Mouse (Mus musculus) heart, postnatal 0 days (tissue): ENCODE measurements at regions not wholly inside any gene's neighbourhood (a gene's known extent, or its start where the extent isn't known, plus 50 kb on each side); places are given as distances from the start of the nearest gene placed in this dataset.
"Not testable (repeated sequence)": the region's sequence is repeated elsewhere in the genome, so short reads cannot be mapped to it uniquely, and the experiment has no call there.

Experiments used
- ATAC-seq: fragments of 200-750 bp; cut with Nextera tagmentation; 2 replicates; pipeline ENCODE4 v1.8.0; 2017; ENCODE audit warnings: low read depth, moderate number of reproducible peaks, moderate library complexity; ENCODE audit not compliant: insufficient read depth
- DNase-seq: peaks from one replicate; pipeline ENCODE4 v3.0.0-alpha.2; 2016; ENCODE audit warnings: low spot score
- H3K27ac ChIP-seq: fragments of 300-500 bp; sonication (generic); 2 replicates; pipeline ENCODE4 v1.5.1; 2014; ENCODE audit warnings: low read depth, mild to moderate bottlenecking
- H3K27me3 ChIP-seq: fragments of 300-500 bp; sonication (generic); 2 replicates; pipeline ENCODE4 v1.6.1; 2014; ENCODE audit warnings: low read length, mixed read lengths; ENCODE audit not compliant: control insufficient read depth, insufficient read depth
- H3K36me3 ChIP-seq: fragments of 300-500 bp; sonication (generic); replicated peaks from 2 replicates; pipeline ENCODE4 v1.6.1; 2014; ENCODE audit warnings: low read length, mixed read lengths; ENCODE audit not compliant: control insufficient read depth, insufficient read depth
- H3K4me1 ChIP-seq: fragments of 300-500 bp; sonication (generic); 2 replicates; pipeline ENCODE4 v1.6.1; 2014; ENCODE audit warnings: antibody characterized with exemption; ENCODE audit not compliant: control insufficient read depth, insufficient read depth
- H3K4me2 ChIP-seq: fragments of 300-500 bp; sonication (generic); 2 replicates; pipeline ENCODE4 v1.6.1; 2014; ENCODE audit warnings: low read depth, mild to moderate bottlenecking, low read length, moderate library complexity
- H3K4me3 ChIP-seq: fragments of 300-500 bp; sonication (generic); 2 replicates; pipeline ENCODE4 v1.5.1; 2014; ENCODE audit warnings: low read depth, low read length
- H3K9ac ChIP-seq: fragments of 300-500 bp; sonication (generic); replicated peaks from 2 replicates; pipeline ENCODE4 v1.6.1; 2014; ENCODE audit warnings: low read depth, low read length, mixed read lengths
- H3K9me3 ChIP-seq: fragments of 300-500 bp; sonication (generic); replicated peaks from 2 replicates; pipeline ENCODE4 v1.6.1; 2016; ENCODE audit warnings: low read length; ENCODE audit not compliant: control insufficient read depth
- CTCF ChIP-seq: IDR thresholded peaks from 2 replicates; pipeline ENCODE4 v1.5.1; 2016; ENCODE audit warnings: antibody characterized with exemption, control low read depth, low read depth
- EP300 ChIP-seq: IDR thresholded peaks from 2 replicates; pipeline ENCODE4 v1.6.1; 2016; ENCODE audit warnings: antibody characterized with exemption, low read depth
- WGBS: fragments of 180-500 bp; shearing (Covaris S2); extraction: QIAGEN DNeasy Blood & Tissue Kit; methylation state at CpG from one replicate; pipeline ENCODE4 v1.1.7; 2014; 5-methylcytosine and 5-hydroxymethylcytosine counted together

DNA sequence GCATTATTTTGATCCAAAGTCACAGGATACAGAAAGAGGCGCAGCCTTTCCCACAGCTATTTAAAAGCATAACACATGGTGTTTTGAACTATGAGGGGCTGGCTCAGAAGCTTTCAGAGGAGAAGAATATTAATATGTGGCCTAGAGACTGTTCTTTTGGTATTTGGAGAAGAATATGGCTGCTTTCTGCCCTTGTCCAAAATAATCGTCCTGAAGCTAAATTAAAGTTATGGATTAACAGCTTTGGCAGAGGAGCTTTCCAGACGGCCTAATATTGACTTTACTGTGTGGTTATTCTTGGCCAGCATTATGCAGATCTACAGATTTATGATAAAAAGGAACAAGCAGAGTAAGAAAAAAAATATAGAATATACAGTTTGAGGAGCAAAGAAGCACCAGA, 222.4 kb upstream of the Tmprss15 start:
- 67% methylated on average over 3 of the region's 3 CpGs for WGBS

DNA sequence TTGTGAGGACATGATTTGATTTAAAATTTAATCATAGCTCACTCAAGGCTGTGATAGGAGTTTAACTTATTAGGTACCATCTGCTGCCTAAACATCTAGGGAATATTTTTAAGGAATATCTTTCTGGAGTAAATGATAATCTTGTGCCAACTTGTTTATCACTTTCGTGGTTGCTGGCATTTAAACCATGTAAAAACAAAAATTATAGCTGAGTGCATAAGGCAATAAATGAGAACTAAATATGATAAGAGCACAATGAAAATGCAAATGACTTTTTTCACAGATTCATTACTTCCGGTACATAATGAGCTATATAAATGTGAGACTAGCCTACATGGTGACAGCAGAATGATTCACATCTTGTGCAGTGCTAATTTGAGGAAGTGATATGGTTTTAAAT, 221.8 kb upstream of the Tmprss15 start:
- no peak for DNase-seq
- Histone ChIP-seq H3K4me3 (no peak overlapping the region), H3K27me3 (no peaks in the 10 kb centered on the region), H3K9me3 (no peaks in the 10 kb centered on the region), H3K4me1 (no peaks in the 10 kb centered on the region), H3K9ac (no peak overlapping the region), H3K36me3 (no peaks in the 10 kb centered on the region), H3K4me2 (no peak overlapping the region), H3K27ac (no peak overlapping the region)
- no peak for ATAC-seq
- TF ChIP-seq EP300 (no peak), CTCF (no peak)
- 60% methylated on average over 2 of the region's 2 CpGs for whole genome bisulfite sequencing

More for the DNA sequence above, 222.4 kb upstream of the Tmprss15 start:
- Histone ChIP-seq H3K9me3 (no peaks in the 10 kb centered on the region), H3K4me3 (no peak overlapping the region), H3K27ac (no peak overlapping the region), H3K36me3 (no peaks in the 10 kb centered on the region), H3K27me3 (no peaks in the 10 kb centered on the region), H3K9ac (no peak overlapping the region), H3K4me1 (no peaks in the 10 kb centered on the region), H3K4me2 (no peak overlapping the region)
- ATAC-seq (no peak), DNase-seq (no peak)
- no peak for TF ChIP-seq EP300
- no peak for TF ChIP-seq CTCF

GRCm38 (mm10) chr16:79308541-79308940, 217.6 kb upstream of the Tmprss15 start:
- H3K9ac ChIP-seq, result no peak overlapping the region
- no peaks in the 10 kb centered on the region for H3K36me3 ChIP-seq
- H3K27me3 ChIP-seq, result no peaks in the 10 kb centered on the region
- H3K27ac ChIP-seq, result no peak overlapping the region
- ATAC-seq, result no peak
- 81% methylated on average over 1 of the region's 1 CpGs for WGBS
- no peak for DNase-seq
- no peaks in the 10 kb centered on the region for H3K9me3 ChIP-seq
- H3K4me1 ChIP-seq, result no peaks in the 10 kb centered on the region
- no peak overlapping the region for H3K4me2 ChIP-seq
- no peak overlapping the region for H3K4me3 ChIP-seq
- TF ChIP-seq CTCF (no peak), EP300 (no peak)

DNA sequence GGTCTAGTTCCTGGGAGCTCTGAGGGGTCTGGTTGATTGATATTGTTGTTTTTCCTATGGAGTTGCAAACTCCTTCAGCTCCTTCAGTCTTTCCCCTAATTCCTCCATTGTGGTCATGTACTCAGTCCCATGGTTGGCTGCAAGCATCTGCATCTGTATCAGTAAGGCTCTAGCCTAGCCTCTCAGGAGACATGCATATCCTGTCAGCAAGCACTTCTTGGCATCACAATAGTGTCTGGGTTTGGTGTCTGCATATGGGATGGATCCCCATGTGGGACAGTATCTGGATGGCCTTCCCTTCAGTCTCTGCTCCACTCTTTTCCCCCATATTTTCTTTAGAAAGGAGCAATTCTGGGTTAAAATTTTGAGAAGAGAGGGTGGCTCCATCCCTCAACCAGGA, 205.7 kb upstream of the Tmprss15 start:
- not testable (repeated sequence) for H3K4me1 ChIP-seq, H3K9ac ChIP-seq, H3K4me2 ChIP-seq, H3K9me3 ChIP-seq, H3K27me3 ChIP-seq, DNase-seq, H3K36me3 ChIP-seq, ATAC-seq, H3K27ac ChIP-seq, H3K4me3 ChIP-seq

GRCm38 (mm10) chr16:79279006-79279405, 188.1 kb upstream of the Tmprss15 start:
- H3K27me3 ChIP-seq, result no peaks in the 10 kb centered on the region
- H3K4me1 ChIP-seq, result no peaks in the 10 kb centered on the region
- WGBS, result 76% methylated on average over 2 of the region's 2 CpGs
- H3K4me3 ChIP-seq, result no peak overlapping the region
- no peak for ATAC-seq
- H3K9me3 ChIP-seq, result no peaks in the 10 kb centered on the region
- no peak for DNase-seq
- H3K36me3 ChIP-seq, result no peaks in the 10 kb centered on the region
- no peak overlapping the region for H3K27ac ChIP-seq
- H3K9ac ChIP-seq, result no peak overlapping the region
- H3K4me2 ChIP-seq, result no peak overlapping the region
- TF ChIP-seq EP300, result no peak
- TF ChIP-seq CTCF, result no peak

- Histone ChIP-seq H3K4me2 (no peak overlapping the region), H3K4me1 (no peaks in the 10 kb centered on the region), H3K9ac (no peak overlapping the region), H3K27ac (no peak overlapping the region), H3K9me3 (no peaks in the 10 kb centered on the region), H3K27me3 (no peaks in the 10 kb centered on the region), H3K4me3 (no peak overlapping the region), H3K36me3 (no peaks in the 10 kb centered on the region)
- WGBS, result 92% methylated on average over 1 of the region's 1 CpGs
- DNase-seq, result no peak
- ATAC-seq, result no peak
- TF ChIP-seq CTCF (no peak), EP300 (no peak)
These were observed 165.6 kb upstream of the Tmprss15 start for GRCm38 (mm10) chr16:79256525-79256924.
